Comparison of ENCODE assay signal across 7 mouse cellular contexts in genomic region chr2:25318971-25319773, GRCm38 (mm10). TPM values are rescaled to one million over a fixed set of nuclear protein-coding genes. Genes with fewer than 3 reads are reported as not detected.
DNase-seq lines count a peak whose midpoint lies in the region; ATAC-seq and TF ChIP-seq lines count a peak whose summit lies in the region.

Grin1 (minus strand) TSS chr2:25319187.

- peak within 1 kb of the TSS; percentile 61 for H3K4me2 ChIP-seq in intestine, postnatal 0 days (replicated peaks; ENCODE audit: low read depth)

- no peaks in the 10 kb centered on the region for H3K36me3 ChIP-seq in intestine, postnatal 0 days (ENCODE audit: control insufficient read depth, insufficient read depth)
- no peaks in the 10 kb centered on the region for H3K36me3 ChIP-seq in midbrain, embryonic 10.5 days

- H3K4me1 ChIP-seq in intestine, postnatal 0 days (replicated peaks; ENCODE audit: control insufficient read depth, insufficient read depth, low read length) = peaks cover 2% of the 10 kb centered on the region; the same call in 1 of the 2 replicates
- H3K4me1 ChIP-seq in midbrain, embryonic 10.5 days = peaks cover 10% of the 10 kb centered on the region

- ATAC-seq in intestine, postnatal 0 days = peak; percentile 55

- DNase-seq in adrenal gland, adult 2 months = peak; percentile 65
- DNase-seq in cerebellum, postnatal 10 days = peak; percentile 92 to 93
- DNase-seq in frontal cortex, postnatal 36 days (ENCODE audit: low spot score in 2 of 2) = peak; percentile 84 to 94
- DNase-seq in left cerebral cortex, postnatal 4 days = peak; percentile 82
- DNase-seq in midbrain, embryonic 10.5 days (ENCODE audit: low spot score) = peak; percentile 73
- peak; percentile 92 for DNase-seq in right cerebral cortex, postnatal 36 days (ENCODE audit: low spot score in 2 of 2)

- H3K9ac ChIP-seq in intestine, postnatal 0 days (ENCODE audit: low read depth, low read length) = no peak within 1 kb of the TSS

- intact Hi-C loops in left cerebral cortex, postnatal 4 days (cut with DNase I) = no loop called here

- no peak for TF ChIP-seq CTCF in intestine, postnatal 0 days (IDR thresholded peaks at IDR 0.05; ENCODE audit: low read depth)

- 8% methylated on average over 58 of the region's 58 CpGs for WGBS in intestine, postnatal 0 days
- WGBS in midbrain, embryonic 10.5 days = 10% methylated on average over 58 of the region's 58 CpGs

- H3K27me3 ChIP-seq in intestine, postnatal 0 days (replicated peaks; ENCODE audit: control insufficient read depth, insufficient read depth, low read length) = peaks cover 34% of the 10 kb centered on the region
- peaks cover 79% of the 10 kb centered on the region for H3K27me3 ChIP-seq in midbrain, embryonic 10.5 days (ENCODE audit: low read depth, poor library complexity, severe bottlenecking)

- H3K4me3 ChIP-seq in intestine, postnatal 0 days (ENCODE audit: low read depth, low read length) = peak within 1 kb of the TSS; percentile 30
- peak within 1 kb of the TSS; percentile 53 for H3K4me3 ChIP-seq in midbrain, embryonic 10.5 days

- H3K27ac ChIP-seq in intestine, postnatal 0 days (ENCODE audit: low read depth, low read length) = no peak within 1 kb of the TSS
- no peak within 1 kb of the TSS for H3K27ac ChIP-seq in midbrain, embryonic 10.5 days (replicated peaks)

- no peaks in the 10 kb centered on the region for H3K9me3 ChIP-seq in intestine, postnatal 0 days (ENCODE audit: control insufficient read depth)
- no peaks in the 10 kb centered on the region for H3K9me3 ChIP-seq in midbrain, embryonic 10.5 days (replicated peaks)

RNA-seq across cellular contexts. Expression of gene Grin1, which starts in this region (rescaled TPM):
- total RNA-seq in adrenal gland, adult 2 months (2021) = 10 to 100 TPM in 1 of 2 experiments, 1 to 10 TPM in 1; 8.3 to 13.3 TPM
- 15.3 and 16.4 TPM in 2 replicates for polyA plus RNA-seq in adrenal gland, adult 2 months (2012; rRNA removed)
- polyA plus RNA-seq in intestine, postnatal 0 days (2015; fragmentation: Nextera tagmentation; extraction: Ambion mirVana) = 0.78 and 0.90 TPM in 2 replicates
- total RNA-seq in left cerebral cortex, postnatal 4 days (2021) = 100 to 1,000 TPM; 163 to 186 TPM
- 1.5 and 1.8 TPM in 2 replicates for polyA plus RNA-seq in midbrain, embryonic 10.5 days (2016; fragmentation: Nextera tagmentation; extraction: Ambion mirVana)

Comparison
In these comparisons a context has a peak if more than half of its experiments do, and no peak if none do; other contexts are left out.
1. RNA of gene Grin1 (total RNA-seq): 163 to 186 TPM in left cerebral cortex, postnatal 4 days; 8.3 to 13.3 TPM in adrenal gland, adult 2 months; every median in the first group is over 10 times any median in the second.
2. Peak in ATAC-seq, H3K4me3 ChIP-seq and H3K4me2 ChIP-seq in intestine, postnatal 0 days; RNA of the gene not detected or under 1 TPM.
3. Peak in every context shown above with its lines, with median percentiles within 50 percentile points of each other: DNase-seq.